Mouse (Mus musculus) c-Kit-negative CD71-positive TER-119-positive erythroid progenitor cells, embryonic 14.5 days (primary cell): ENCODE results near the gene Gpnmb.

Experiments
- DNase-seq: peaks from one replicate; pipeline ENCODE4 v3.0.0-alpha.2; 2013; ENCODE audit warnings: low read depth, low spot score

Gpnmb gene

GRCm38 (mm10) chr6:49036275-49037267 is at the start of gene Gpnmb:
Gene Gpnmb (plus strand): TSS chr6:49036546.
- no peak for DNase-seq

DNA sequence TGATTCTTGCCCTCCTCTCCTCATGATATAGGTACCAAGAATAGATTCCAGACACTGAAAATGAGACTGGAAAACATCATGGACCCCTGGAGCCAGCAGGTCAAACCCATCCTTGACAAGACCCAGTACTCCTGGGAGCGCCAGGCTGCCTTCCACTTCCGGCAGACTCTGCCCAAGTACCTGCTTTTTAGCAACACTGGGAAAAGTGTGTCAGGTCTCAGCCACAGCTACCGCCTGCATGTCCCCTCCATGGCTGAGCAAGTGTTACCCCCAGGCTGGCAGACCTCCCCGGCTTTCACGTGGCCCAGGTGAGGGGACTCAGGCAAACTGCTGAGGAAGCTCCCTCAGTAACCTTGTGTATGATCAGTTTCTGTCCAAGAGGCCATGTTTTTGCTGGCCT is 46.4 kb upstream of the Gpnmb start:
- no peak for DNase-seq

GRCm38 (mm10) chr6:48991991-48992390 is 44.4 kb upstream of the Gpnmb start:
- no peak for DNase-seq

DNA sequence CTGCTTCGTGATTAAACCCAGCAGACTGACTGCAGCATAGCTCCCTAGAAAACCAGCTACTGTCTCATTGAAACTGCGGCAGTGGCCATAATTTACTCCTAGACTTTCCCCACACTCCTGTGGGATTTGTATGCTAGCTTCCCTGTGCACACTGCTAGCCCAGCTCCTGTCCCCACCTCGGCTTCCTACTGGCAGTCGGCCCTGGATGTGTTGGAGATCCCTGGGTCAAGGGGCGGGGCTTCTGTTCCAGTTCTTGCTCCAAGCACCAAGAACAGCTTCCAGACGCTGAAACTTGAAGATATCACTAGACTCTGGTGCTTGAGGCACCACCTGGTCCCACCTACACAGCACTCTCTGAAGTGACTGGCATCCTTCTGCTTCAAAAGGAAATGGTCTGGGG is 38.2 kb upstream of the Gpnmb start:
- no peak for DNase-seq

DNA sequence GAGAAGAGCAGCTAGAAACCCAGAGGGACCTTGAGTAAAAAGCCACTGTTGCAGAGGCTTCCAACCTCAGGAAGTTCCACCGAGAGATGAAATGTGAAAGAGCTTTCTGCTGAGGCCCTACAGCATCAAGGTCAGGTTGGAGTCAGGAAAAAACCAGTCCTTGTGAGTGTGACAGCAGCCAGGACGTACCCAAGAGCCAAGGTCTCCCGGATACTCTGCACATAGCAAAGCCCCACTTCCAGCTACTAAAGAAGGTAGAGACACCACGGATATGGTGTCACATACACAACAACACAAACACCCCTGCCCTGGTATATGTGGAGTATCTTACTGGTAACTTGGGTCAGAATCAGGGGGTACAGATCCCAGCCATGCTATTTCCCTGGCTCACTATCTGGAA is 37.5 kb upstream of the Gpnmb start:
- DNase-seq, result no peak

DNA sequence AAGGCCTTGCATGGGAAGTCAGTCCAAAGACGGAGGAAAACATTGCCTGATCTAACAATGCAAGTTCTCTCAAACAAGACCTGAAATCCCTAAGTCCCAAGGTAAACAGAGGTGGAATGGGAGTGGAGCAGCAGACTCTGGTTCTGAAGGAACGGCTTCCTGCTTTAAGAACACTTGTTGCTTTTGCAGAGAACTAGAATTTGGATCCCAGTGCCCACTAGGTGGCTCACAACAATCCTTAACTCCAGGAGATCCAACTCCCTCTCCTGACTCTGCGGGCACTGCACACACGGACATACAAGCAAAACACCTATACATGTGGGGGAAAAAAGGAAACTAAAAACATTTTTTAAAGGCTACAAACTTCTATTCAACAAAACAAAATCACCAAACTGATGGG is 33.0 kb upstream of the Gpnmb start:
- DNase-seq, result no peak

DNA sequence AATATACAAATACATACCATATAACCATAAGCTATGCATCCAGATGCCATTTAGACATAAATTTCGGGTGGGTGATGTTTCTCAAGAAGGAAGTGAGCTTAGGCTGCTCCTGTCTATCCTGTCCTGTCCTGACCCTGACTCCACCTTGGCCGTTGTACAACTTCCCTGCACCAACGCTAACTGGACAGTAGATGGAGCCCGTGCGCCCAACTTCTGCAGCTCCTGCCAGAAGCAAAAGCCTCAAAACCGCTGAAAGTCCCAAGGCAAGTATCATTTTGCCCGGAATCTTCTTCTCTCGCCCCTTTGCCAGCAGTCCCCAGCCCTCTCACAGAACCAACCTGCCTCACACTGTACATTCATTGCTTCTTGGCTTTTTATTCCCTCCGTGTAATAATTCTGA is 28.4 kb upstream of the Gpnmb start:
- DNase-seq, result peak; percentile 27

DNA sequence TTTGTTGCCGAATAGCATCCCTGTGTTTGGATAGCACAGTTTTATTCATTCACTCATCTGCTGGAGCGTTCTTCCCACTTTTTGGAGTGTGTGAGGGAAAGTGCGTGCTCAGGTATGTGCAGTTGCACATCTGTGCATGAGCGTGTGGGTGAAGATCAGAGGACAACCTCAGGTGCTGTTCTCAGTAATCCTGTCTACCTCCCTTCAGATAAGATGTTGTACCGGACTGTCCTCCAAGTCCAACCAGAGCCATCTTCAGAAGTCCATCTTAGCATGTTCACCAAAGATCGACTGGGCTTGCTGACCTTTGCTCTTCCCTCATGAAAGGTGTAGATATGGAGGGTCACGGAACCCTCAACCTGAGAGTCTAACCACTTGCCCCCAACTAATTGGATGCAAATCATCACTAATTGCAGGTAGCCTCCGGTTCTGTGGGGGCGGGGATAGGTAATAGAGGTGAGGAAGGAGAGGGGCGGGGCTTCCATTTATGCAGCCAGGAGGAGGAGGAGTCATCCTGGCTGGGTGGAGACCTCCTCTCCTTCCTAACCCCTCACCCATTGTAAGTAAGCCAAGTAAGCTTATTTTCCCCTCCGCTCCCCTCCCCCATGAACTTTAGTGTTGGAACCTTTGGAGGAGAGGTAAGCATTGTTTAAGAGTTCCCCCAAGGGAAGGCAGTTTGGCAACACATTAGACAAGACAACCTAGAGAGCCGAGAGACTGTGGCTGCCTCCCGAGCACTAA is 27.8 kb upstream of the Gpnmb start:
- DNase-seq, result no peak

GRCm38 (mm10) chr6:49009161-49009555 is 27.2 kb upstream of the Gpnmb start:
- no peak for DNase-seq

DNA sequence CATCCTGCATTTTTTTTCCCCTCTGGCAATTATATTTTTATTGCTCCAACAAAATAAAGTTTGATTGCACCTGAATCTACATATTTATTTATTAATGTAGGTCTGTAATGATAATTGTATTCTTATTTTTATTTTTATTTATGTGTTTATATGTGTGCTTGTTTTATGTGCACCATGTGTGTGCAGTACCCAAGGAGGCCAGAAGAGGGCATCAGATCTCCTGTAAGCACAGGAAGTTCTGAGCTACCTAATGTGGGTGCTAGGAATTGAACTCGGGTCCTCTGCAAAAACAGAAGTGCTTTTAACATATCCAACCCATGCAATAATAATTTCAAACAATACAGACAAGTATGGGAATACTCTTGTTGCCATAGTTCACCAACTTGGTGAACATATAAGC is 26.7 kb upstream of the Gpnmb start:
- DNase-seq, result no peak

DNA sequence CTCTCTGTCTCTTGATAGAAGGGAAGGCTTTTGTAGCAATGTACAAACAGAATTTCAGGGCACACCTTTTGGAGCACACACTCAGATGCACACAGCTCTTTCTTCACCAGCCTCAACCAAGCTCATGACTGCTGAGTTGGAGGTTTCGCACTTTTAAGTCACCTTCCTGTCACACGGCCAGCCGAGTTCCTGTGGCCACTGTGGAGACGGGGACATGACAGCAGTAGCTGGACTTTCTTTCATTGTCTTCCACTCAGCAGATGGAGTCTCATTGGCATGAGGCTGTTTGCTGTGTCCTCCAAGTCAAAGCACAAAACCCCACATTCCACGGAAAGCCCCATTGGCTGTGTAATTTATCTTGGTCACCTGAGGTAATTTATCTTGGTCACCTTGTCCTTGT is 25.2 kb upstream of the Gpnmb start:
- no peak for DNase-seq

GRCm38 (mm10) chr6:49013023-49013422 is 23.3 kb upstream of the Gpnmb start:
- DNase-seq, result no peak

DNA sequence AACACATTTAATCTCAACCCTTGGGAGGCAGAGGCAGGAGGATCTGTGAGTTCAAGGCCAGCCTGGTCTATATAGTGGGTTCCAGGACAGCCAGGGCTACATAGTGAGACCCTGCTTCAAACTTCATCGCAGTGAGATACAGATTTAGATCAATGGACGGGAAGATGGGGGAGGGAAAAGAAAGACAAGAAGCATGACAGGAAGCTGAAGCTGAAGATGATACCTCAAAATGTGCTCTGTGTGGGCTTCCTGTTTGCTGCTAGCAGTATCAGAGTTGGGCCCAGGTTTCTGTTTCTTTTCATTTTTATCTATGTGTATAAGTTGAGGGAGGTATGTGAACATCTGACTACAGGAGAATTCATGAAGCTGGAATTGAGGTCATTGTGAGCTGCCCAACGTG is 22.9 kb upstream of the Gpnmb start:
- DNase-seq, result no peak

GRCm38 (mm10) chr6:49017150-49017549 is 19.2 kb upstream of the Gpnmb start:
- no peak for DNase-seq

GRCm38 (mm10) chr6:49019341-49019740 is 17.0 kb upstream of the Gpnmb start:
- no peak for DNase-seq

GRCm38 (mm10) chr6:49021141-49022012 is 15.0 kb upstream of the Gpnmb start:
- DNase-seq, result no peak

DNA sequence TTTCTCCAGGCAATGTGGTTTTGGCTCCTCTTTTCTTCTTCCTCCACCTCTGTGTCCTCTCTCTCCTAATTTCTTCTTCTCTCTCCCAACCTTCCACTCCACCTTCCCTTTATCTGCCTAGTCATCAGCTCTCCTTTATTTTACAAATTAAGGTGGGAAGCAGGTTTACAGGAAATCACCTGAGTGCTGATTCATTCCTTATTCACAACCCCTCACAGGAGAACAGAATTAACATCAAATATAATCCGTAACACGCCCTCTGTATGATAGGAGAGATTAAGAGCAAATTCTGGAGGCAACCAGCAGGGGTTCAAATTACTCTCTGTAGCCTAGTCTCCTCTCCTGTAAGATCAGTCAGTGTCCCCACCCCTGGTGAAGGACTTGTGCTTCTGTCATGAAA is 14.0 kb upstream of the Gpnmb start:
- DNase-seq, result no peak

GRCm38 (mm10) chr6:49023315-49023714 is 13.0 kb upstream of the Gpnmb start:
- no peak for DNase-seq

DNA sequence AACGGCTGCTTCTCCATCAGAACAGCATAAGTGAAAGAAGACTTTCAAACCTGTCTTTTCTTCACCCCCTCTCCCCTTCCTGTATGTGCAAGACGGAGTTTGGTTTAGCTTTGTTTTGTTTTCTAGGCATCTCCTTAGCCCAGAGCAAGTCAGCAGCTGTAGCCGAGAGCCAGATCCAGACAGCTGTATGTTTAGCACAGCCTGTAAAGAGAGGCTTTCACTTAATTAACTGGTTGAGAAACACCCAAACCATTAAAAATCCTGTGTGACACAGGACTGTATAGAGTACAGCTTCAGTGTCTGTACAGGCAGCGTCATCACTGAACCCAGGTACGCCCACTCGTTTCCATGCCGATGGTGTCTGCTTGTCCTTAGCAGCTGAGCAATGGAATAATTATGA is 11.1 kb upstream of the Gpnmb start:
- DNase-seq, result no peak

DNA sequence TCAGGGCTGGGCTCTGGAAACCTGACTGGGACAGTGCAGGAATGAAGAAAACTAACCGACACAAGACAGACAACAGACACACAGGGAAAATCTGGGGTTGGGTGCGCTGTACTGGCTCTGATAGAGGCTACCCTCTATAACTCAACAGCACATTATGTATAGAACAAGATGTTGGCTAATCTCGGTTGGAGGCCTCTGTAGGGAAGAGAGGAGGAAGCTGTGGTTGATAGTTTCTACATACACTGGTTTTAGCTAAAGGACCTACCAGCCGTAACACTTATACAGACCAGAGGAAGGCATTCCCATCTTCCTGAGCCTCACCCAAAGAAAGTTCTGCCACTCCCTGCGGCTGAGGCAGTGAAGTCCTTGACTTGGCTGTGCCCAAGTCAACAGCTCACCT is 9.8 kb upstream of the Gpnmb start:
- DNase-seq, result no peak

GRCm38 (mm10) chr6:49028019-49028418 is 8.3 kb upstream of the Gpnmb start:
- no peak for DNase-seq

DNA sequence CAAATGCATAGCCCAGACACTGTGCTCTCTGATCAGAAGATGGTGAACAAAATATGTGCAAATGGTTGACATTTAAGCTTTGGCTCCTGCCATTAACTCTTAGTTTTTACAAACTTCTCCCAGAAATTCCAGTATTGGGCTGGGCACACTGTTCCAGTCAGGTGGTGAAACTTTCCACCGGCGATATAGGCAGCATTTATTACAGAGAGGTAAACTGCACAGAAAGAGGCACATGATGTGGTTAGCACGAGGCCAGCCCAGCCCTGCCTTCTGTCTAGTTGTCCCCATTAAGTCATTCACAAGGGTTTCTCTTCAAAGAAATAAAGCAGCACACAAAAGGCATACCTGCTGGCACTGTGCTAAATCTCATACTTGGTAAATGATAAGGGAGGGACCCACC is 7.6 kb upstream of the Gpnmb start:
- DNase-seq, result no peak
